Mouse (Mus musculus) cerebellum, adult 18-20 months (tissue): ENCODE data around the gene Mavs.
A peak's percentile ranks its signal among the peaks of the same experiment; 100 is the strongest.
"Not testable (repeated sequence)": the region's sequence is repeated elsewhere in the genome, so short reads cannot be mapped to it uniquely, and the experiment has no call there.

Experiments
- DNase-seq, 2 experiments: peaks; one replicate each; pipeline ENCODE4 v3.0.0; 2021

The Mavs gene

DNA sequence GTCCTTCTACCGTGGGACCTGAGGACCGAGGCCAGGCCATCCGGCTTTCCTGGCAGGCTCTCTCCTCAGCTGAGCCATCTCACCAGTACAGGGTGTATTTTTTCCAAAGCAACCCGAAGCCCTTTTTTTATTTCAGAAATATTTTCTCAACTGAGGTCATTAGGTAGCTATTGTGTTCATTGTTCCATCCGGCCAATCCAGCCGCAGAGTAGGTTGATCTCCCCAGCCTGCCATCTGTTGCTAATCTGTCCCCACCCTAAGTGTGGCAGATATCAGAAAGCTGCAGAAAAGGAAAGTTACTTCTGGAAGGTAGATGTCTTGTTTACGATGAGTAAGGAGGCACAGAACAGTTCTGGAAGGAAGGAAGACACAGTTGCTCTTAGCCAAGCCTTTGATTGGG, 20.1 kb upstream of the Mavs start:
- no peak for DNase-seq

DNA sequence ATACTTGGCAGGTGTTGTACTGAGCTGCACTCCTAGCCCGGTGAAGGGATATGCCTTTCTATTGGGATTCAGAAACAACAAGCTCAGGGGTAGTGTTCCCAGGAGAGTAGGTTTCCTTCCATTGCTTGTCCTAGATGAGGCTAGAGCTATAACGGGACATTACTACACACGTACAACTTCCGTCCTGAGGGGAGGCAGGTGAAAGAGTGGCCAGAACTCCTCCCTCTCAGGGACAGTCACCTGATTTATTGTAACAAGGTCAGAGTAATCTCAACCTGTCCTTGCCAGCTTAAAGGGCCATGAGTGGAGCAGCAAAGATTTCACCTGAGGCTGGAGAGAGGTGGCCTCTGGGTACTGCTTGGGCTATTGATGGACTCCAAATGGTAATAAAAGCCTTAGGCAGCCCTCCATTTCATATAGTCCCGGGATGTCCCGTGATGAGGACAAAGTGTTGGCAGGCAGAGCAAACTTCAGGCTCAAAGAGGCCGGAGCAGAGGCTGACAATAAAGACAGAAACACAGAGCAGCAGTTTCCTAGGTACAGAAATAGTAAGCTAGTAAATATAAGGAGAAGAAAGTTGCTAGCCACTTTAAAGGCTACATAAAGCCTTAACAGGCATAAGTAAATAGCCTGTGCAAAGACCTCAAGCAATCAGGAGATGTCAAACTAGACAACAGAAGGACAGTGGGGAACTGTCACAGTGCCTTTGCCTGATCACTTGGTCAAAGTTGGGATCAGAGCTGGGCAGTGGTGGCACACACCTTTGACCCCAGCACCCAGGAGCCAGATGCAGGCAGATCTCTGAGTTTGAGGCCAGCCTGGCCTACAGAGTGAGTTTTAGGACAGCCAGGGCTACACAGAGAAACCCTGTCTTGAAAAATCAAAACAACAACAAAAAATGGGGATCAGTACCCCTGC, 17.7 kb upstream of the Mavs start:
- no peak for DNase-seq

DNA sequence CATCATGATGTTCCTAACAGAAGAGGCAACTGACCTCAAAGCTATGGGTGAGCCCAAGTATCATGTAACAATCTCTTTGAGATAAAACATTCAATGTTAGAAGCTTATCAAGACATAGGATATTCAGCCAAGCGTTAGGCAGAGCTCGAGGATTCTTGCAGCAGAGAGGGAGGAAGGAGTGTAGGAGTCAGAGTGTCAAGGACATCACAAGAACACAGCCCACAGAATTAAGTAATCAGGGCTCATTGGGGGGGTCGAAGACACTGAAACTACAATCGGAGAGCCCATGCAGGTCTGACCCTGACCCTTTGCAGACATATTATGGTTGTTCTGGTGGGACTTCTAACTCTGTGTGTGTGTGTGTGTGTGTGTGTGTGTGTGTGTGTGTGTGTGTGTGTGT, 13.8 kb upstream of the Mavs start:
- DNase-seq = no peak

DNA sequence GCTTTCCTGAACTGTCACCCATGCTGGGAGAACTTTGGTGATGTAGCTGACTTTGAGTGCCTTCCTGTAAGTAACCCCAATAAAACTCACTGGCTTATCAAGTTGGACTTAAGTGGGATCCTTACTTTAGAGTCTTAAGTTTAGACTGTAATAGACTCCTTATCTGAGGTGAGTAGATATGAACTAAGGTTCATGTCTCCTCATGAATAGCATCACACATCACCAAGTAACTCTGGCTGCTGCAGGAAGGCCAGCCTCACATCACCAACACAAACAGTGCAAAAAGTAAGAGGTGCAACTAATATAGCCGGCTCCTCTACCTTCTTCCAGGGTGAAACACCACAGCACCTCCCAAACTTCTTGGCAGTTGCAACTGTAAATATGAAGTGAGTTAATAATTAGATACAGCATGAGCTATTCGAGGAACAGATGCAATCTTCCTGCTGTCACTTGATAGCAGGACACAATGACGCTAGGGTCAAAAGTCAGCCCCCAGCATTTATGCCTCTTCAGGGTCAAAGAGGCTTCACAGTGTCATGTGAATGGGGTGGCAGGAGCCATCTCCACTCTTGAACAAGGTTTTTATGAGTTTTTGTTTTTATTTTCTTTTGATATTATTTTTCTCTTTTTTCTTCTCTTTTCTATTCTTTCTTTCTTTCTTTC, 11.9 kb upstream of the Mavs start:
- no peak for DNase-seq

DNA sequence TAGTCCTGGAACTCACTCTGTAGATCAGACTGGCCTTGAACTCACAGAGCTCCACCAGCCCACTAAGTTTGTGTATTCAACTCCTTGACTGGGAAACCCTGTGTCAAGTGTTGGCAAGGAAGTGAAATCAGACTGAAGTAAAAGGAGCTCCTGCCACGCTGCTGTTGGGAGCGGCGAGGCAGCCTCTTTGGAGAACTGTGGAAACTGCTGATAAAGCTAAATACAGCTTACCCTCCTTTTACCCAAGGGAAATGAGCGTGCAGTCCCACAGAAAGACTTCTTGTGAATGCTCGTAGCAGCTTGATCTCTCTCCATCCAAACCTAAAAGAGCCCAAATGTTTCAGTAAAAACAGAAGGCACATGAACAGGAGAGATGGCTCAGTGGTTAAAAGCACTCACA, 11.3 kb upstream of the Mavs start:
- DNase-seq = no peak

DNA sequence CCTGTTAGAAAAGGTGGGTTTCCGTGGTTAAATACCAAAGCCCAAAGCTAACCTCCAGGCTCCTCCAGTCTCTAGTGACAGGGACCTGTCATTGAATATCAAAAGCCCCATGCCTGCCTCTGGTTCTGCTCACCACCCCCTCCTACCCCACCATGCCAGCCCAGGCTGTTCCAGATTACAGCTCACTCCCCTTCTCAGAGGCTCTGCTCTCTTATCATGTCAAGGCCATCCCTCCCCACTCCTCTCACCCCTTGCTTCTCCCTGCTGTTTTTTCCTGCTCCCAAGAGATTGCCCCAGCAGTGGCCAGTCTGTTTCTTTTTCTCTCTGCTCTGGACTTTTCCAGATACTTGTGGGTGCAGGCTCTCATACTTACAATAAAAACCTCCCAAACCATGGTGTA, 10.3 kb upstream of the Mavs start:
- DNase-seq = no peak

DNA sequence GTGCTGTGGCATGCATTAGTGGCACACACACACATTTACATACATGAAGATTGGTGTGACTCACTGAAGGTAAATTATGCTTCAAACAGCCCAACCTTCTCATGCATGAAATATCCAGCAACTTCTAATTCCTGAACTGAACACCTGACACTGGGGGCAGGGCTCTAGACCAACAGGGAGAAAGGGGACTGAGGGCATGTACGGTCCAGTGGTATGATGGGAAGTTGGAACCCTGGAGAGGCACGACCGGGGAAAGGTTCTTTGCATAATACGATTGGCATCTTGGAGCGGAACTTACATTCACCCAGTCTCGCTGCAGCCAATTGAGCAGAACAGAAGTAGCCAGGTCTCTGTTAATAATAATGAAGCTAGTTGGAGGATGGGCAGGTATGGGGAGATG, 8.7 kb upstream of the Mavs start:
- no peak for DNase-seq

DNA sequence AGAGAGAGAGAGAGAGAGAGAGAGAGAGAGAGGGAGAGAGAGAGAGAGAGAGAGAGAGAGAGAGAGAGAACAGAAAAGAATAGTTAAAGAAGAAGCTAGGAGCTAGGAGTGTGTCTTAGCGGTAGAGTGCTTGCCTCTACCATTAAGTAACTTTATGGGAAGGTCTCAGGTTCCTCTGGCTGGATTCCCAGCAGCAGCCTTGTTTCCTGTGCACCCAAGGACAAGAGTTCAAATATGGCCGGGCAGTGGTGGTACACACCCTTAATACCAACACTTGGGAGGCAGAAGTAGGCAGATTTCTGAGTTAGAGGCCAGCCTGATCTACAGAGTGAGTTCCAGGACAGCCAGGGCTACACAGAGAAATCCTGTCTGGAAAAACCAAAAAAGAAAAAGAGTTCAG, 7.2 kb upstream of the Mavs start:
- not testable (repeated sequence) for DNase-seq

DNA sequence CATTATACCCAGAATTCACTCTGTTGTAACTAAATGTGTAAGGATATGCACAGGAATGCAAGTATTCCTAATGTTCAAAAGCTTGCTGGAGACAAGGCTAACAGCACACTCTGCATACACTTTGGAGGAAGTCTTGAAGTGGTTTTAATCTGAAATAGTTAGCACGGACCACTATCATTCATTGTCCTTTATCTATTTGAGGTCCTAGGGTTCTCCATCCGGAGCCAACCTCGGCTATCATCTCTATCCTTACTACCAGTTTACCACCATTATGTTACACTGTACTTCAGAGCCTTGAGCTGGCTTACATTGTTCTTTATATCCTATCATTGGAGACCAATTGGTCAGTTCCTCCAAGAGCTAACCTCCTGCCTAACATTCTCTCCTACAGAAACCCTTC, 6.6 kb upstream of the Mavs start:
- no peak for DNase-seq

DNA sequence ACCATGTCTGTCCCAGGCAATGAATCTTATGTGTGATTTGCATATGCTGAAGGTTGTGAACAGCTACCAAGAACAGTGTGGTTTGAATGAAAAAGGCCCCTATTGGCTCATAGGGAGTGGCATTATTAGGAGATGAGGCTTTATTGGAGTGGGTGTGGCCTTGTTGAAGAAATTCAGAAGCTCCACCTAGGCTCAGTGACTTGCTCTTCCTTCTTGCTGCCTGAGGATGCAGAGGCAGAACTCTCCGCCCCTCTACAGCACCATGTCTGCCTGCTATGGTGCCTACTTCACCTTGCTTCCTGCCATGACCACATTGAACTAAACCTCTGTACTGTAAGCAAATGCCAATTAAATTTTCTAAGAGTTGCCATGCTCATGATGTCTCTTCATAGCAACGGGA, 1.3 kb upstream of the Mavs start:
- no peak for DNase-seq

DNA sequence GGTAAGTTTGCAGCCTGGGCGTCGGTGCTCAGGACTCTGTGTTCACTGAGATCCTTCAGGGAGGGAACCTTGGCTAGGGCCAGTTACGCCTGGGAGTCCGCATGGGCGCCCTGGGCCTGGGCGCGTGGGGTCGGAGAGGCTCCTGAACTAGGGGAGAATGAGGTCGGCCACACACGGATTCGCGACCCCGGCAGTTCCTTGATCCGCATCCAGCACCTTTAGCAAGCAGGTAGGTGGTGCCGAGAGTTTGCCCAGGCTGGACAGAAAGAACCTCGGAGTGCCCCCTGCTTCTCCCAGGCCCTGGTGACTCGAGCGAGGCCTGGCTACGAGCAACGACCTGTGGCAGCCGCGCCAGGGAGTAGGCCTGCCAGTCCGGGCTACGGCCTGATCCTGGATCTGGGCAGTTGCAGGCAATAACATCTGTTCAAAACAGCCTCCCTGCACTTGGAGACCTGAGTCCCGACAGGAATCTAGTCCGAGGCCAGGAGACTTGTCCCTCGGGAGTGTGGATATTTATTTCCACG, 326 bp downstream of the Mavs start:
- no peak for DNase-seq

DNA sequence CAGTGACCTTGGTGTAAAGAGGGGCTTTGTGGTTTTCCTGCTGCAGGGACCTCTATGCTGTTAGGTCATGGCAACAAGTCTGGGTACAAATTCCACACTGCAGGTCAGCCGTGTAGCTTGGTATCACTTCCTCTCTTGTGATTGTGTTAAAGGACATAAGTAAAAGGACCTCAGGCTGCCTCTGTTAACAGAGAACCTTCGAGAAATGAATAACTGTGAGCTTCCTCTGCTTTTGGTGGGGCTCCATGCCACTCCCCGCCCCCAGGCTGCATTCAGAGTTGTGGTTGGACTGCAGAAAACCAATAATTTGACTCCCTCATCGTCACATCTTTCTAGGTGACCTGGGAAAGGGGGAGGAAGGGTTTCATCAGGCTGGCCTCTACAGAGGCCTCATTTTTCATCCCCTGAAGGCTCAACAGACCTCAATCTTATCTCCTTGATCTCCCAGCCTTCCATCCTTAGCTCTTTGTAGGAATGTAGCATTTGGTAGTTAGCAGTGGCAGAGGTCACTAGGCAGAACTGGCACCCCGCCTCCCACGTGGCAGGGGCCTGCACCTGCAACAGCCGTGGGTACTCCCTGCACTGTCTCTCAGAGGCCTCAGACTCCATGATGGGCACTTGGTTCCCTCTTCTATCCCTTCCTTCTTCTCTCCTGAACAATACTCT, 1.2 kb downstream of the Mavs start:
- no peak for DNase-seq

DNA sequence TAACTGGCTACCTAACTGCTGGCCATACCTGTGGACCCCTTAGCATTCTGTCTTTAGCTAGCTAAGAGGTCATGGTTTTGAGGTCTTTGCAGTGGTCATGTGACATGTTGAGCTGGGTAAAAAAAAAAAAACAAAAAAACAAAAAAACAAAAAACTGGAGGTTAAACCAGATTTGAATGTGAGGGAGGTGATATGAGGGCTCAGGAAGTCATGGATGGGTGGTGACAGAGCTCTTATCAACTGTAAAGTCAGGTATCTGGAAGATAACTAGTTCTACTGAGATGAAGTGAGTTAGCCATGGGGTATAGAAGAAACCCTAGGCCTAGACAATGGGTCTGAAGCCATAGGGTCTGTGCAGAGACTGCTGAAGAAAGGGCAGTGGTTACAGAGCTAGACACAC, 8.3 kb downstream of the Mavs start:
- DNase-seq = no peak

DNA sequence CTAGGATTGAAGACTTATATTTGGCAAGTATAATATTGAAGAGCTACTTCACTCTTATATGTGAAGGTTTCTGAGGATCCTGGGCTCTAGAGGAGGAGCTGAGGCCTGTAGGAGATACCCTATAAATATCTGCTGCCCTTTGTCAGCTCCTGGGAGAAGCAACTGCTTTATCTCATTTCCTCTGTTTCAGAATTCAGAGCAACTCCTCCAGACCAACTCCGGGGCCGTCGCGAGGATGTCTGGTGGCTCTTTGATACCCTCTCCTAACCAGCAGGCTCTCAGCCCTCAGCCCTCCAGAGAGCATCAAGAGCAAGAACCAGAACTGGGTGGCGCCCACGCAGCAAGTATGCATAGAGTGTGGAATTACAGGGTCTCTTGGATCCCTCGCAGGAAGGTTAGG, 9.1 kb downstream of the Mavs start:
- DNase-seq = no peak

DNA sequence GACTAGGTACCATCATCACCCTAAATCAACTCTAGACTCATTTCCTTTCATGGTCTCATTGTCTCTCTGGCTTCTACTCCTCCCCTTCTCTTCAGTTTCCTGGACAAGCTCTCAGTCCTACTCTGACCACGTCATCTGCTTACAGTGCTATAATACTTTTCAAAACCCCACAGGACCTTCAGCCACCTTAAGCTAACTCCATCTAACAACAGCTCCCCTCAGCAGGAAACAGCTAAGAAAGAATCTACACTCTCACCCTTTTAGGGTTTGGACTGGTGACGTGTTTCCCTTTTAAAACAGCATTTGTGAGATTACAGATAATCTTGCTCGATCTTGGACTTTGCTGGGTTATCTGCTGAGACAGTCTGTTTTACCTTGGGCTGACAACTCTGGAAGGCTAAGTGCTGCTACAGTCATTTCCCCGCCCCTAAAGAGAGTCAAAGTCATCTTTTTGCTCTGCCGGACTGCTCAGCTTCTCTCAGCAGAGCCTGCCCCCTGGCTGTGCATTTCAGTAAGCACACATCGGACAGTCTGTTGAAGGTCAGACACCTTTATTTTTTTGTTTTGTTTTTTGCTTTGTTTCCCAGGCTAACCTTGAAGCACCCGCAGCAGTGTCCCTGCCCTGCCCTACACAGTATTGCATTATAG, 19.9 kb downstream of the Mavs start:
- peak; percentile 33 to 35 for DNase-seq

DNA sequence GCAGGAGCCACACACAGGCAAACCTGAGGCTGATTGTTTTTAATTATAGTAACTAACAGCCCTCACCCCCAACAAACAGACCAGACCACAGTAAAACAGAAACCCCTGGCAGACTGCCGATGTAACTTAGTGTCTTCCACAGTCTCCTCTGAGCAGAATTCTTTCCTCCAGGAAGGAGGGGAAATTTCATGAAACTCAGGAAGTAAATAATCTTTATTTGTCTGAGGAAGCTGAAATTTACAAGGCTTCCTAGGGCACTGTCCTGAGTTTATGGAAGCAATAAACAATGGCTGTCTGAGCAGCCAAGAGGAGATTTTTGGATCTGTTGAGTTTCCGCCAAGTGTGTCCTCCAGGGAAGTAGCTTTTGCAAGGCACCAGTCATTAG, 20.5 kb downstream of the Mavs start:
- no peak for DNase-seq

DNA sequence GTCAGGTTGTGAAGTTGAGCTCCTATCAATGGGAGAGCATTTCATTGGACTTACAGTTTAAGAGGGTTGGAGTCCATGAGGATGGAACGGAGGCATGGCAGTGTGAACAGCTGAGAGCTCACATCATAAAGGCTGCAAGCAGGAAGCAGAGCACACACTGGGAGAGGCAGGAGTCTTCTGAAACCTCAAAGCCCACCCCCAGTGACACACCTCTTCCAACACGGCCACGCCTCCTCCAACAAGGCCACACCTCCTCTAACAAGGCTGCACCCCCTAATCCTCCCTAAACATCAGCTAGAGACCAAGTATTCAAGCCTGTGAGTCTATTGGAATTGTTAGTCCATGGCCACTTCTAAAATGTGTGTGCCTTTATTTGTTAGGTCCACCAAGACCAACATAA, 21.9 kb downstream of the Mavs start:
- no peak for DNase-seq

DNA sequence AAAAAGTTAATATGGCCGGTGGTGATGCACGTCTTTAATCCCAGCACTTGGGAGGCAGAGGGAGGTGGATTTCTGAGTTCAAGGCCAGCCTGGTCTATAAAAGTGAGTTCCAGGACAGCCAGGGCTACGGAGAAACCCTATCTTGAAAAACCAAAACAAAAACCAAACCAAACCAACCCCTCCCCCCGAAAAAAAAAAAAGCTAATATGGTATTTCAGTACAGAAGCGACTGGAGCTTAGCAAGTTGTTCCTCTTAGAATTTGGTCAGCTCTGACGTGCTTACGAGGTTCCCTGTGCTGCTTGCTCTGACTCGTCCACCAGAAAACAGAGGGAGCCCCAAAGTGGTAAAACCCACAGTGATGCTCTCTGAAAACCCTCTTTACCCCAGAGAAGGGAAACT, 24.8 kb downstream of the Mavs start:
- DNase-seq = no peak

DNA sequence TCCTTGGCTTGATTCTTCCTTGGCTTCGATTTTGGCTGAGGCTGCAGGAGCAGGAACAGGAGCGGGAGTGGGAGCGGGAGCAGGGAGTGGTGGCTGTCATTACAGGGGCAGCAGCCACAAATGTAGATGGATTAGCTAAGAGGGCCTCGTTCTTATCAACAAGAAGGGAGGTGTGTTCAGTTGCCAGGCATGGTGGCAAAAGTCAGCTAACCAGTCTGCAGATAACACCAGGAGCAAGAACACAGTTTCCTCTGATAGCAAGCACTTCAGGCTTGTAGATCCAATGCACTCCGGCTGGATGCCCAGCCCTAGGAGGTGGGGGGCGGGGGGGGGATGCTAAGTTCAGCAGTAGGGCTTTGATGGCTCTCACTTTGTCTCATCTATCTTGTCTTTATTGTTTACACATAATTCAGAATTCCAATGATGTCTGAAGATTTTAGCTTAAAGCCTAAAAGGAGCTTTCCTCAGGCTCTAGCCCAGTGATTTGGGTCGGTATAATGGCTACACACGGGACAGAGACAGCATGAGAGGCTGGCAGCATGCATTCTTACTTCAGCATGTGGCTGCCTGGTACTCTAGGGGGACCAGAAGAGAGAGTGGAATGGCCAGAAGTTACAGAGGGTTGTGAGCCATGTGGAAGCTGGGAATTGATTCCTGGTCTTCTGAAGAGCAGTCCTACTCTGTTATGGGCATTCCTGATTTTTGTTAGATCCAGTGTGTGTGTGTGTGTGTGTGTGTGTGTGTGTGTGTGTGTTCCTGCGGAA, 26.9 kb downstream of the Mavs start:
- DNase-seq = no peak

DNA sequence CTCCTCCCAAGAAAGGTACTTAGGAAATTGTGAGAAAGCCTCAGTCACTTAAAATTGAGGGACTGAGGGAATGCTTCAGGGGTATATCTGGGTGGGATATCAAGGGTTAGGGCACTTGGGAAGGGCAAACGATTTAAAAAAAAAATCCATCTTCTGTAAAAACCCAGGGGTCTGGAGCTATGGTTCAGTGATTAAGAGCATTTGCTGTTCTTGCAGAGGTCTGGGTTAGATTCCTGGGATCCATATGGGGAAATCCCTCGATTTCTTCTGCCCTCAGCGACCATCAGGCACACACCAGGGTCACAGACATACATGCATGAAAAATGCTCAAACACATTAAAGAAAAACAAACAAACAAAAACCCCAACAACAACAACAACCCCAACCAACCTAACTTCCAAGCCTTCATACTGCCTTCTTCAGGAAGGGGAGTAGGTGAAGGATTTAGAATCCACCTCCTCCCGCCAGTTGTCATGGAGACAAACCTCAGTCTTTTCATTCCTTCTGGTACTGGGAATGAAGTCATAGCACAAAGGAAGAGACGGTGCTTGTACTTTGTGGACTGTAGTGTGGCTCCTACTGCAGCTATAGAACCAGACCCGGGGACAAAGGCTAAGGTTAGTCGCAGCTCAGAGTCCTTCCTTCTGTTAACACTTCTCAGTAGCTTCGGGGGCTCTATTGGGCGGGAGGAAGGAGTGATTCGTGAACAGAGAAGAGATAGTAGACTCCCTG, 27.8 kb downstream of the Mavs start:
- no peak for DNase-seq

DNA sequence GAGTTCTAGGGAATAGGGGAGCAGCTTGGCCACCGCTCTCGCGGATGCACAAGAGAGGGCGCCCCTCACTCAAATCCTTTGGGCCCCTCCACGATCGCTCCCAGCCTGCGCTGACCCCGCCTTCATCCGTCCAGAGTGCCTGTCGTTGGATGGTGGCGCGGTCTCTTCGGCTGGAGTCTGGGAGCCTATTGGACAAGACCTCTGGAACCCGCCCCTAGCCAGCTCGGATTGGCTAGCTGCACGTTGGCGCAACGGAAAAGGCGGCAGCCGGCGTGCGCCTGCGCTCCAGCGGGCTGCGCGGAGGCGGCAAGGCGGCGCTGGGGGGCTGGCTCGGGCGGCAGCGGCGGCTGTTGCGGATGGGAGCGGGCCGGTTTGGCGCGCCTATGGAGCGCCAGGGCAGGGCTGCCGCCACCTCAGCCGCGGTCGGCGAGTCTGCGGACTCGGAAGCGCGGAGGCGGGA, 28.4 kb downstream of the Mavs start, which contains the start of gene Pank2:
TSS of gene Pank2 (plus strand) at position 283 of the 460 bp plus-strand sequence.
- DNase-seq = peak; percentile 97 to 99
